Mouse (Mus musculus) heart, postnatal 0 days (tissue): ENCODE data around the gene Sec61a2.

ENCODE experiments used
- CTCF ChIP-seq: IDR thresholded peaks from 2 replicates; pipeline ENCODE4 v1.5.1; 2016; ENCODE audit warnings: antibody characterized with exemption, control low read depth, low read depth
- EP300 ChIP-seq: IDR thresholded peaks from 2 replicates; pipeline ENCODE4 v1.6.1; 2016; ENCODE audit warnings: antibody characterized with exemption, low read depth

DNA sequence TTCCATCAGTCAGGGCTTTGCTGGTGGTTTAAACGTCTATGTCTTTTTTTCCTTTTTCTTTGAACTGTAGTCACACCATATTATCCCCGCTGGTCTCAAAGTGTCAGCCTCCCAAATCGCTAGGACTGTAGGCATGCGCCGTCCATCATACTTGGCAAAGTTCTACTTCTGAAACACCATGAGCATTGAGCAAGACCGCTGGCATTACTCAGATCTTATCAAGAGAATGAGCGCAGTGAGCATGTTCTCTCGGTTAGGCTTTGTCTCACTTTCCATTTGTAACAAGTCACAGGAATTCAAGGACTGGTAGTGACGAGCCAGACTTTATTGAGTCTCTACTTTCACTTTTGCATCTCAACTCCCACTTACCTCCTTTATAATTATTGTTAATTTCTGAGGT is 44.1 kb downstream of the Sec61a2 start:
- no peak for TF ChIP-seq CTCF
- TF ChIP-seq EP300 = no peak
